Mouse (Mus musculus) CH12.LX (cell line): ENCODE data around the gene H2-M10.1. TPM values are rescaled to one million over a fixed set of nuclear protein-coding genes. Genes with fewer than 3 reads are reported as not detected.
"Not testable (repeated sequence)": the region's sequence is repeated elsewhere in the genome, so short reads cannot be mapped to it uniquely, and the experiment has no call there.

Experiments
- DNase-seq: peaks from one replicate; pipeline ENCODE4 v3.0.0-alpha.2; 2013; ENCODE audit errors: extremely low read depth
- H3K27ac ChIP-seq: 2 replicates; pipeline ENCODE4 v1.5.1; 2012; ENCODE audit warnings: low read depth, mild to moderate bottlenecking, control low read depth, moderate library complexity; ENCODE audit not compliant: insufficient read depth
- H3K27me3 ChIP-seq: replicated peaks from 2 replicates; pipeline ENCODE3; 2012; ENCODE audit warnings: inconsistent platforms
- H3K36me3 ChIP-seq, 2 experiments: replicated peaks in 1 of 2; 2 replicates each; pipeline versions ENCODE3 to v1.6.1; 2012; ENCODE audit warnings: inconsistent platforms in 1 of 2, low read length in 1 of 2, mild to moderate bottlenecking in 1 of 2, mixed read lengths in 1 of 2, moderate library complexity in 1 of 2; ENCODE audit not compliant: control insufficient read depth in 1 of 2, insufficient read depth in 1 of 2
- H3K4me1 ChIP-seq, 2 experiments: 2 replicates each; pipeline ENCODE4 v1.6.1; 2012; ENCODE audit warnings: inconsistent platforms in 1 of 2, moderate library complexity in 1 of 2; ENCODE audit not compliant: insufficient read depth in 2 of 2, control insufficient read depth in 1 of 2
- H3K4me2 ChIP-seq: 2 replicates; pipeline ENCODE4 v1.6.1; 2012; ENCODE audit warnings: low read depth, mild to moderate bottlenecking, control low read depth; ENCODE audit not compliant: poor library complexity, insufficient read depth, severe bottlenecking
- H3K4me3 ChIP-seq, 3 experiments: fragments of 150-350 bp in 1 of 3; sonication (generic) in 1 of 3; replicated peaks in 1 of 3; 2 replicates each; pipeline versions ENCODE3 to v1.5.1; 2011 to 2012; ENCODE audit warnings: low read depth in 2 of 3, low read length in 2 of 3, mild to moderate bottlenecking in 2 of 3, moderate library complexity in 2 of 3, control low read depth in 1 of 3, improper control_type of control experiment in 1 of 3, inconsistent platforms in 1 of 3, mixed read lengths in 1 of 3; ENCODE audit not compliant: poor library complexity in 1 of 3
- H3K79me2 ChIP-seq: replicated peaks from 2 replicates; pipeline ENCODE4 v1.6.1; 2012; ENCODE audit warnings: mild to moderate bottlenecking, moderate library complexity; ENCODE audit not compliant: control insufficient read depth, poor library complexity, insufficient read depth, severe bottlenecking; ENCODE audit errors: extremely low read depth
- H3K9ac ChIP-seq: 2 replicates; pipeline ENCODE4 v1.6.1; 2012; ENCODE audit warnings: low read depth, mild to moderate bottlenecking, control low read depth, moderate library complexity; ENCODE audit not compliant: insufficient read depth
- H3K9me3 ChIP-seq: replicated peaks from 2 replicates; pipeline ENCODE3; 2012; ENCODE audit warnings: low read length, inconsistent platforms, mixed read lengths
- BHLHE40 ChIP-seq: IDR thresholded peaks from 2 replicates; pipeline ENCODE4 v1.6.1; 2011; ENCODE audit warnings: mild to moderate bottlenecking, low read depth, low read length, improper control_type of control experiment
- CHD1 ChIP-seq: IDR thresholded peaks from 2 replicates; pipeline ENCODE4 v1.6.1; 2012; ENCODE audit warnings: low read depth, low read length, improper control_type of control experiment, inconsistent platforms
- CHD2 ChIP-seq: IDR thresholded peaks from 2 replicates; pipeline ENCODE4 v1.6.1; 2011; ENCODE audit warnings: low read length, improper control_type of control experiment
- CTCF ChIP-seq, 2 experiments: IDR thresholded peaks in 1 of 2; conservative IDR thresholded peaks in 1 of 2; 2 replicates each; pipeline ENCODE4 v1.5.1; 2011 to 2012; ENCODE audit warnings: low read depth in 2 of 2, low read length in 2 of 2, improper control_type of control experiment in 1 of 2, inconsistent platforms in 1 of 2, mild to moderate bottlenecking in 1 of 2, moderate library complexity in 1 of 2
- E2F4 ChIP-seq: IDR thresholded peaks from 2 replicates; pipeline ENCODE4 v1.6.1; 2011; ENCODE audit warnings: low read depth, low read length, improper control_type of control experiment; ENCODE audit not compliant: insufficient replicate concordance
- ELF1 ChIP-seq: IDR thresholded peaks from 2 replicates; pipeline ENCODE4 v1.6.1; 2014; ENCODE audit warnings: low read depth, mild to moderate bottlenecking, inconsistent platforms, low read length, improper control_type of control experiment
- ETS1 ChIP-seq: conservative IDR thresholded peaks from 2 replicates; pipeline ENCODE4 v1.6.1; 2012; ENCODE audit warnings: low read depth, mild to moderate bottlenecking, inconsistent platforms, low read length, improper control_type of control experiment, moderate library complexity
- IRF4 ChIP-seq: IDR thresholded peaks from 2 replicates; pipeline ENCODE4 v1.6.1; 2014; ENCODE audit warnings: low read depth, mild to moderate bottlenecking, inconsistent platforms, low read length, improper control_type of control experiment
- KAT2A ChIP-seq: IDR thresholded peaks from 2 replicates; pipeline ENCODE4 v1.6.1; 2012; ENCODE audit warnings: low read length, improper control_type of control experiment, inconsistent platforms; ENCODE audit not compliant: insufficient replicate concordance
- MAZ ChIP-seq: IDR thresholded peaks from 2 replicates; pipeline ENCODE4 v1.6.1; 2012; ENCODE audit warnings: low read depth, mild to moderate bottlenecking, inconsistent platforms, low read length, improper control_type of control experiment, moderate library complexity
- MYC ChIP-seq: IDR thresholded peaks from 2 replicates; pipeline ENCODE4 v1.6.1; 2011; ENCODE audit warnings: low read depth, mild to moderate bottlenecking, improper control_type of control experiment, low read length
- PAX5 ChIP-seq: IDR thresholded peaks from 2 replicates; pipeline ENCODE4 v1.6.1; 2012; ENCODE audit warnings: low read length, inconsistent platforms, mixed read lengths
- POLR2A ChIP-seq: IDR thresholded peaks from 2 replicates; pipeline ENCODE4 v1.6.1; 2011; ENCODE audit warnings: low read depth, mild to moderate bottlenecking, improper control_type of control experiment, low read length
- POLR2AphosphoS2 ChIP-seq: IDR thresholded peaks from 2 replicates; pipeline ENCODE4 v1.6.1; 2011; ENCODE audit warnings: low read depth, low read length, improper control_type of control experiment
- RAD21 ChIP-seq: IDR thresholded peaks from 2 replicates; pipeline ENCODE4 v1.6.1; 2011; ENCODE audit warnings: low read depth, mild to moderate bottlenecking, low read length, improper control_type of control experiment, moderate library complexity
- RCOR1 ChIP-seq: conservative IDR thresholded peaks from 2 replicates; pipeline ENCODE4 v1.6.1; 2012; ENCODE audit warnings: low read depth, mild to moderate bottlenecking, inconsistent platforms, low read length, improper control_type of control experiment
- SIN3A ChIP-seq: IDR thresholded peaks from 2 replicates; pipeline ENCODE4 v1.6.1; 2012; ENCODE audit warnings: low read length, improper control_type of control experiment, inconsistent platforms
- SMC3 ChIP-seq: IDR thresholded peaks from 2 replicates; pipeline ENCODE4 v1.6.1; 2011; ENCODE audit warnings: low read depth, low read length, improper control_type of control experiment
- TCF12 ChIP-seq: IDR thresholded peaks from 2 replicates; pipeline ENCODE4 v1.6.1; 2014; ENCODE audit warnings: low read depth, mild to moderate bottlenecking, inconsistent platforms, low read length, improper control_type of control experiment
- ZC3H11A ChIP-seq: IDR thresholded peaks from 2 replicates; pipeline ENCODE4 v1.6.1; 2012; ENCODE audit warnings: low read depth, mild to moderate bottlenecking, inconsistent platforms, low read length, improper control_type of control experiment
- ZKSCAN1 ChIP-seq: IDR thresholded peaks from 2 replicates; pipeline ENCODE4 v1.6.1; 2012; ENCODE audit warnings: low read depth, inconsistent platforms, low read length, improper control_type of control experiment, borderline replicate concordance
- ZNF384 ChIP-seq: IDR thresholded peaks from 2 replicates; pipeline ENCODE4 v1.6.1; 2012; ENCODE audit warnings: low read depth, low read length, improper control_type of control experiment, inconsistent platforms
- dilution Hi-C: fragments of 300-500 bp; cut with MboI; formaldehyde crosslinking; loops from 2 replicates; pipeline ENCODE4 v1.14.3; 2020; ENCODE audit warnings: low sequenced_read_pairs; ENCODE audit not compliant: extremely low pct_unique_long_range_greater_than_20kb, extremely low pct_ligation_motif_present
- in situ Hi-C: fragments of 300-500 bp; cut with MboI; formaldehyde crosslinking; loops from 3 replicates; pipeline ENCODE4 v1.14.3; 2019; ENCODE audit warnings: low sequenced_read_pairs, low pct_ligation_motif_present, low pct_unique_long_range_greater_than_20kb, mixed read lengths
- polyA plus RNA-seq: library from polyadenylated mRNA; unstranded; fragments of >175 nt; gene quantifications from 2 replicates; pipeline ENCODE4 v1.2.1, GENCODE M21; 2012; ENCODE audit warnings: low read depth; ENCODE audit not compliant: insufficient read length
- total RNA-seq, 2 experiments: library from RNA; depleted of rRNA; stranded (reverse); fragments of 300-350 nt in 1 of 2; fragments of >200 nt in 1 of 2; gene quantifications; 2 replicates each; pipeline ENCODE4 v1.2.3; 2012 to 2014

The H2-M10.1 gene
- total and polyA plus RNA-seq, 3 experiments, result 0.43 to 16.7 (median 0.66) TPM

- H3K4me1 ChIP-seq, result no peaks in the 10 kb centered on the region
- in situ Hi-C loops, result loop anchor here (25.0 kb wide), 1 partner anchor 432 kb away; no protein-coding TSS in a partner anchor
- DNase-seq, result no peak
- dilution Hi-C loops, result no loop called here
- H3K9me3 ChIP-seq, result no peaks in the 10 kb centered on the region
- H3K4me3 ChIP-seq, result no peak overlapping the region
- H3K27ac ChIP-seq, result no peak overlapping the region
- no peak overlapping the region for H3K4me2 ChIP-seq
- H3K36me3 ChIP-seq, result no peaks in the 10 kb centered on the region
- H3K27me3 ChIP-seq, result peaks cover 27% of the 10 kb centered on the region
- TF ChIP-seq MAZ, result no peak
- TF ChIP-seq KAT2A, result no peak
- no peak for TF ChIP-seq POLR2AphosphoS2
- no peak for TF ChIP-seq POLR2A
- no peak for TF ChIP-seq RCOR1
- no peak for TF ChIP-seq ELF1
- TF ChIP-seq SIN3A, result no peak
- no peak for TF ChIP-seq CHD2
- no peak for TF ChIP-seq MYC
- TF ChIP-seq TCF12, result no peak
- no peak for TF ChIP-seq RAD21
- no peak for TF ChIP-seq IRF4
- no peak for TF ChIP-seq E2F4
- no peak for TF ChIP-seq BHLHE40
- TF ChIP-seq ZC3H11A, result no peak
- no peak for TF ChIP-seq PAX5
- TF ChIP-seq ZKSCAN1, result no peak
- TF ChIP-seq ETS1, result no peak
- TF ChIP-seq CHD1, result no peak
- TF ChIP-seq ZNF384, result no peak
- no peaks in the 10 kb centered on the region for H3K79me2 ChIP-seq
- H3K9ac ChIP-seq, result no peak overlapping the region
Observed at GRCm38 (mm10) chr17:36355763-36356162, 29.8 kb upstream of the H2-M10.1 start.

- H3K9ac ChIP-seq, H3K36me3 ChIP-seq, H3K4me1 ChIP-seq, H3K9me3 ChIP-seq, H3K4me2 ChIP-seq, H3K79me2 ChIP-seq, H3K27ac ChIP-seq, dilution Hi-C loops, H3K4me3 ChIP-seq: not testable (repeated sequence)
- DNase-seq, result peak; percentile 28
- peak; percentile 41 for TF ChIP-seq SMC3
- peak in 1 of 2 experiments; percentile 57; a peak in 2 of 4 replicates for TF ChIP-seq CTCF (conservative IDR thresholded peaks at IDR 0.05 in 1 of 2, IDR thresholded peaks at IDR 0.05 in 1 of 2; ENCODE audit: low read depth in 2 of 2, low read length in 2 of 2)
- TF ChIP-seq RAD21, result peak; percentile 42
- peaks cover 24% of the 10 kb centered on the region for H3K27me3 ChIP-seq
- in situ Hi-C loops, result loop anchor here (25.0 kb wide), 1 partner anchor 432 kb away; no protein-coding TSS in a partner anchor
Observed at GRCm38 (mm10) chr17:36355343-36355742, 29.4 kb upstream of the H2-M10.1 start.
